Mouse (Mus musculus) heart, postnatal 0 days (tissue): Measurements from ENCODE around the gene Dpp6.

Experiments
- CTCF ChIP-seq: IDR thresholded peaks from 2 replicates; pipeline ENCODE4 v1.5.1; 2016; ENCODE audit warnings: antibody characterized with exemption, control low read depth, low read depth
- EP300 ChIP-seq: IDR thresholded peaks from 2 replicates; pipeline ENCODE4 v1.6.1; 2016; ENCODE audit warnings: antibody characterized with exemption, low read depth

DNA sequence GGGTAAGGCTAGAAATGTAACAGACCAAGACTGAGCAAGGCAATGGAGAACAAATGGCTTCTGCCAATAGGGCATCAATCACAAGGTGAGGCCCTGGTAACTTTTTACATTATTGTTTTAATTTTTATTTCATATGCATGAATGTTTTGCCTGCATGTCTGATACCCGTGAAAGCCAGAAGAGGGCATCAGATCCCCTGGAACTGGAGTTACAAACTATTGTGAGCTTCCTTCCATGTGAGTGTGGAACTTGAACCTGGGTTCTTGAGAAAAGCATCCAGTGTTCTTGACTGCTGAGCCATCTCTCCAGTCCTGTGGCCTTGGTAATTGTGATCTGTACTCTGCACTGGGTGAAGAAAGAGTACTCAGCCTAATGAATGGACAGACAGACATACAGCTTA lies 259.0 kb downstream of the Dpp6 start:
- TF ChIP-seq CTCF (no peak; the same call in 1 of the 2 replicates), EP300 (no peak)
